Mouse (Mus musculus) retina, embryonic 14.5 days (tissue): Measurements from ENCODE around the gene Ralgapa2.

Source experiments
- DNase-seq: peaks from one replicate; pipeline ENCODE4 v3.0.0-alpha.2; 2015; ENCODE audit warnings: low spot score

Ralgapa2 gene

GRCm38 (mm10) chr2:146359676-146360075 lies 152.5 kb downstream of the Ralgapa2 start:
- no peak for DNase-seq

- DNase-seq = no peak
Observed at GRCm38 (mm10) chr2:146356524-146356923, 155.6 kb downstream of the Ralgapa2 start.

- DNase-seq = no peak
Observed at GRCm38 (mm10) chr2:146350230-146350629, 161.9 kb downstream of the Ralgapa2 start.

GRCm38 (mm10) chr2:146347942-146348341 lies 164.2 kb downstream of the Ralgapa2 start:
- no peak for DNase-seq

GRCm38 (mm10) chr2:146340090-146340489 lies 172.1 kb downstream of the Ralgapa2 start:
- DNase-seq = no peak

GRCm38 (mm10) chr2:146337540-146337939 lies 174.6 kb downstream of the Ralgapa2 start:
- no peak for DNase-seq

- DNase-seq = peak; percentile 32
Observed at GRCm38 (mm10) chr2:146331894-146332476, 180.2 kb downstream of the Ralgapa2 start.

GRCm38 (mm10) chr2:146330772-146331281 lies 181.3 kb downstream of the Ralgapa2 start:
- peak; percentile 90 for DNase-seq

- DNase-seq = no peak
Observed at GRCm38 (mm10) chr2:146330101-146330500, 182.0 kb downstream of the Ralgapa2 start.

- DNase-seq = peak; percentile 48
Observed at GRCm38 (mm10) chr2:146326654-146327053, 185.5 kb downstream of the Ralgapa2 start.

- peak; percentile 91 for DNase-seq
Observed at GRCm38 (mm10) chr2:146324907-146325715, 187.0 kb downstream of the Ralgapa2 start.

GRCm38 (mm10) chr2:146324140-146324906 lies 187.8 kb downstream of the Ralgapa2 start:
- DNase-seq = no peak

- no peak for DNase-seq
Observed at GRCm38 (mm10) chr2:146323528-146323927, 188.6 kb downstream of the Ralgapa2 start.

GRCm38 (mm10) chr2:146322770-146323169 lies 189.4 kb downstream of the Ralgapa2 start:
- no peak for DNase-seq

- no peak for DNase-seq
Observed at GRCm38 (mm10) chr2:146322019-146322418, 190.1 kb downstream of the Ralgapa2 start.

- DNase-seq = no peak
Observed at GRCm38 (mm10) chr2:146320666-146321065, 191.5 kb downstream of the Ralgapa2 start.

GRCm38 (mm10) chr2:146314751-146315150 lies 197.4 kb downstream of the Ralgapa2 start:
- no peak for DNase-seq

- no peak for DNase-seq
Observed at GRCm38 (mm10) chr2:146313811-146314210, 198.3 kb downstream of the Ralgapa2 start.

GRCm38 (mm10) chr2:146310760-146311159 lies 201.4 kb downstream of the Ralgapa2 start:
- DNase-seq = no peak

- peak; percentile 24 for DNase-seq
Observed at GRCm38 (mm10) chr2:146310291-146310690, 201.9 kb downstream of the Ralgapa2 start.

- DNase-seq = no peak
Observed at GRCm38 (mm10) chr2:146309413-146309812, 202.7 kb downstream of the Ralgapa2 start.

GRCm38 (mm10) chr2:146307060-146307459 lies 205.1 kb downstream of the Ralgapa2 start:
- DNase-seq = no peak
